28 mouse cellular contexts compared by ENCODE assay signal in the genomic region with DNA sequence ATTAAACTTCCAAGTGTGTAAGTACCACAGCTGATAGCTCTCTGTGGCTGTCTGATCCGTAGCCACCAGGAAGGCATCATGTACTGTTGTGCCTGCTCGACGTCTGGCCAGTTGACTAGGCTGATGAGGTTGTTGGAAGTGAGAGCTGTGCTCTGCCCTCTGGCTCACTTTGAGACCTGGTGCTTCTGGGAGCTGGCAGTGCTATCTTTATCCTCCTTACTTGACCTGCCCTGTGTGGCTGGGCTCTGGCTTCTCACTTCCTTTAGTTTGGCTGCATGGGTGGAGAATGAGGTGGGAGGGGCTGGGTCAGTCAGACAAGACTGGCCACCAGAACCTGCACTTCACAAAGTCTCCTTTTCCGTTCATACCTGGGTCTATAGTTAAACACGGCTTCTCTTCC. TPM values are rescaled to one million over a fixed set of nuclear protein-coding genes. Genes with fewer than 3 reads are reported as not detected.
DNase-seq lines count a peak whose midpoint lies in the region; ATAC-seq lines count a peak whose summit lies in the region.
"Had no signal": no experiment of that assay in that cellular context is flagged by ENCODE, and none has a peak within 500 bp of the region (broad histone marks: within the 10 kb centered on the region; RNA-seq: fewer than 3 reads in every experiment).

No protein-coding gene starts in this region.

- no peak overlapping the region for H3K4me2 ChIP-seq in heart, embryonic 12.5 days
- H3K4me2 ChIP-seq: embryonic facial prominence, embryonic 13.5 days; limb, embryonic 12.5 days; liver, embryonic 11.5 days; midbrain, embryonic 12.5 days had no signal

- 37% methylated on average over 5 of the region's 5 CpGs for WGBS in heart, embryonic 12.5 days

- no peaks in the 10 kb centered on the region for H3K27me3 ChIP-seq in heart, embryonic 12.5 days (replicated peaks)
- H3K27me3 ChIP-seq: CH12.LX; embryonic facial prominence, embryonic 13.5 days; limb, embryonic 12.5 days; midbrain, embryonic 12.5 days had no signal

- no peak overlapping the region for H3K9ac ChIP-seq in heart, embryonic 12.5 days
- H3K9ac ChIP-seq: embryonic facial prominence, embryonic 13.5 days; limb, embryonic 12.5 days; midbrain, embryonic 12.5 days had no signal

- peak; percentile 46 to 78 for DNase-seq in gastrocnemius, adult 8-10 months (ENCODE audit: low spot score in 2 of 2)
- DNase-seq in gastrocnemius, postnatal 36 days: peak; percentile 18 to 24
- DNase-seq in heart, postnatal 10 days: peak; percentile 75 to 82
- DNase-seq in adrenal gland, adult 8-10 months: no peak
- DNase-seq in cerebellum, adult 8-10 months: no peak
- DNase-seq in left cerebral cortex, postnatal 25 days (ENCODE audit: low spot score in 2 of 2): no peak
- DNase-seq: cerebellum, adult 18-20 months; cerebellum, postnatal 25 days; kidney, adult 9 months; kidney, postnatal 25 days; lung, adult 18-20 months; lung, postnatal 10 days; right cerebral cortex, postnatal 14 days; spleen, adult 18-20 months had no signal

- H3K9me3 ChIP-seq in heart, embryonic 12.5 days (replicated peaks): no peaks in the 10 kb centered on the region
- H3K9me3 ChIP-seq: embryonic facial prominence, embryonic 13.5 days; hindbrain, embryonic 10.5 days; limb, embryonic 12.5 days; midbrain, embryonic 12.5 days had no signal

- peak; percentile 73; the same call in 1 of the 2 replicates for ATAC-seq in heart, embryonic 12.5 days (ENCODE audit: insufficient number of reproducible peaks, low FRiP score)
- ATAC-seq in erythroid progenitor cell, adult 5-6 weeks (replicated peaks; ENCODE audit: low FRiP score, poor library complexity, severe bottlenecking): no peak
- ATAC-seq: forebrain, embryonic 14.5 days; hindbrain, postnatal 0 days; intestine, embryonic 16.5 days; Patski had no signal

- no peak overlapping the region for H3K4me3 ChIP-seq in heart, embryonic 12.5 days
- H3K4me3 ChIP-seq: embryonic facial prominence, embryonic 13.5 days; hindbrain, embryonic 10.5 days; layer of hippocampus, adult 2 months; limb, embryonic 12.5 days; midbrain, embryonic 12.5 days had no signal

- H3K27ac ChIP-seq in heart, embryonic 12.5 days (ENCODE audit: poor library complexity, severe bottlenecking): peak overlapping the region; percentile 66
- H3K27ac ChIP-seq: embryonic facial prominence, embryonic 13.5 days; hindbrain, embryonic 10.5 days; hindbrain, postnatal 0 days; layer of hippocampus, adult 2 months; limb, embryonic 12.5 days; midbrain, embryonic 12.5 days had no signal

- intact Hi-C loops in gastrocnemius, postnatal 36 days (cut with DNase I): no loop called here
- intact Hi-C loops in heart, postnatal 10 days (cut with DNase I): no loop called here
- intact Hi-C loops in left cerebral cortex, postnatal 25 days (cut with DNase I): no loop called here

- peaks cover 9% of the 10 kb centered on the region for H3K4me1 ChIP-seq in heart, embryonic 12.5 days (replicated peaks)
- H3K4me1 ChIP-seq: embryonic facial prominence, embryonic 13.5 days; hindbrain, embryonic 10.5 days; limb, embryonic 12.5 days; midbrain, embryonic 12.5 days had no signal

- H3K36me3 ChIP-seq in heart, embryonic 12.5 days: no peaks in the 10 kb centered on the region
- H3K36me3 ChIP-seq: embryonic facial prominence, embryonic 13.5 days; G1E; hindbrain, embryonic 10.5 days; limb, embryonic 12.5 days; midbrain, embryonic 12.5 days had no signal

RNA-seq across cellular contexts. Expression of a gene that starts 16.0 kb away (rescaled TPM):
- total RNA-seq in gastrocnemius, adult 8-10 months (2022): over 10,000 TPM in 1 of 4 experiments, 1,000 to 10,000 TPM in 3; 5,242 to 10,811 (median 7,168) TPM
- total RNA-seq in gastrocnemius, postnatal 36 days (2021): 1,000 to 10,000 TPM; 5,564 to 7,487 TPM
- polyA plus RNA-seq in heart, embryonic 12.5 days (2016; fragmentation: Nextera tagmentation; extraction: Ambion mirVana): 570 and 652 TPM in 2 replicates
- total RNA-seq in heart, postnatal 10 days (2021): 1,000 to 10,000 TPM; 2,261 to 2,393 TPM
- under 1 TPM; 0.05 to 0.42 (median 0.15) TPM for total RNA-seq in adrenal gland, adult 8-10 months (2022)
- total RNA-seq in erythroid progenitor cell, adult 5-6 weeks (2015; ENCODE audit: low replicate concordance): under 0.01 TPM in 1 of 2 replicates, not detected in the other
- total RNA-seq in erythroid progenitor cell, adult 5-6 weeks (2017; ENCODE audit: low replicate concordance): under 0.01 TPM in 2 replicates
- total RNA-seq in left cerebral cortex, postnatal 25 days (2021): under 1 TPM; 0.85 to 0.89 TPM
- polyA plus RNA-seq: G1E had no signal

Comparison
In these comparisons a context has a peak if more than half of its experiments do, and no peak if none do; other contexts are left out.
1. DNase-seq: peak in gastrocnemius, adult 8-10 months (2 of 2), gastrocnemius, postnatal 36 days (2 of 2) and heart, postnatal 10 days (2 of 2); none in adrenal gland, adult 8-10 months (single experiment), cerebellum, adult 8-10 months (single experiment) and left cerebral cortex, postnatal 25 days (0 of 2).
2. RNA of a gene that starts 16.0 kb away (total RNA-seq): 5,242 to 10,811 TPM in gastrocnemius, adult 8-10 months, 5,564 to 7,487 TPM in gastrocnemius, postnatal 36 days and 2,261 to 2,393 TPM in heart, postnatal 10 days; 0.85 to 0.89 TPM in left cerebral cortex, postnatal 25 days, 0.05 to 0.42 TPM in adrenal gland, adult 8-10 months and under 0.01 TPM in erythroid progenitor cell, adult 5-6 weeks; every median in the first group is over 1,000 times any median in the second.